Mouse (Mus musculus) liver, embryonic 15.5 days (tissue): ENCODE results near the gene Nectin2. TPM values are rescaled to one million over a fixed set of nuclear protein-coding genes. Genes with fewer than 3 reads are reported as not detected.

ENCODE experiments used
- ATAC-seq: fragments of 200-750 bp; cut with Nextera tagmentation; 2 replicates; pipeline ENCODE4 v1.8.0; 2017; ENCODE audit warnings: moderate number of reproducible peaks, mild to moderate bottlenecking, moderate library complexity; ENCODE audit not compliant: insufficient read depth
- H3K27ac ChIP-seq: fragments of 300-500 bp; sonication (generic); replicated peaks from 2 replicates; pipeline ENCODE4 v1.5.1; 2015; ENCODE audit warnings: mild to moderate bottlenecking, inconsistent platforms
- H3K27me3 ChIP-seq: fragments of 300-500 bp; sonication (generic); 2 replicates; pipeline ENCODE4 v1.6.1; 2015; ENCODE audit warnings: mild to moderate bottlenecking, inconsistent platforms
- H3K36me3 ChIP-seq: fragments of 300-500 bp; sonication (generic); replicated peaks from 2 replicates; pipeline ENCODE4 v1.6.1; 2015; ENCODE audit warnings: moderate library complexity, mild to moderate bottlenecking, inconsistent platforms
- H3K4me1 ChIP-seq: fragments of 300-500 bp; sonication (generic); replicated peaks from 2 replicates; pipeline ENCODE4 v1.6.1; 2015; ENCODE audit warnings: inconsistent platforms
- H3K4me2 ChIP-seq: fragments of 300-500 bp; sonication (generic); 2 replicates; pipeline ENCODE4 v1.6.1; 2015; ENCODE audit warnings: moderate library complexity, mild to moderate bottlenecking, inconsistent platforms
- H3K4me3 ChIP-seq: fragments of 300-500 bp; sonication (generic); replicated peaks from 2 replicates; pipeline ENCODE4 v1.5.1; 2015; ENCODE audit warnings: mild to moderate bottlenecking, inconsistent platforms
- H3K9ac ChIP-seq: fragments of 300-500 bp; sonication (generic); 2 replicates; pipeline ENCODE4 v1.6.1; 2015; ENCODE audit warnings: moderate library complexity, mild to moderate bottlenecking, inconsistent platforms
- H3K9me3 ChIP-seq: fragments of 300-500 bp; sonication (generic); replicated peaks from 2 replicates; pipeline ENCODE4 v1.6.1; 2016; ENCODE audit warnings: inconsistent platforms
- WGBS: fragments of 180-500 bp; shearing (Covaris S2); methylation state at CpG from one replicate; pipeline ENCODE4 v1.1.7; 2015; ENCODE audit warnings: mixed read lengths; ENCODE audit not compliant: insufficient replicate concordance; 5-methylcytosine and 5-hydroxymethylcytosine counted together
- polyA plus RNA-seq: library from polyadenylated mRNA; unstranded; fragments of >200 nt; fragmentation: Nextera tagmentation; extraction: Ambion mirVana; gene quantifications from 2 replicates; pipeline ENCODE4 v1.2.1, GENCODE M21; 2015

The Nectin2 gene
- polyA plus RNA-seq, 1 experiment from 2014 or later = 15.2 TPM

GRCm38 (mm10) chr7:19769001-19769400, 18.7 kb upstream of the Nectin2 start:
- ATAC-seq = no peak
- no peaks in the 10 kb centered on the region for H3K9me3 ChIP-seq
- no peak overlapping the region for H3K4me3 ChIP-seq
- WGBS = 26% methylated on average over 4 of the region's 4 CpGs
- H3K4me2 ChIP-seq = no peak overlapping the region
- peaks cover 20% of the 10 kb centered on the region for H3K4me1 ChIP-seq
- no peaks in the 10 kb centered on the region for H3K36me3 ChIP-seq
- H3K27me3 ChIP-seq = peaks cover 52% of the 10 kb centered on the region
- H3K27ac ChIP-seq = no peak overlapping the region
- H3K9ac ChIP-seq = no peak overlapping the region

- H3K4me2 ChIP-seq = no peak overlapping the region
- H3K4me1 ChIP-seq = peaks cover 20% of the 10 kb centered on the region
- no peak overlapping the region for H3K27ac ChIP-seq
- no peaks in the 10 kb centered on the region for H3K36me3 ChIP-seq
- no peaks in the 10 kb centered on the region for H3K9me3 ChIP-seq
- no peak for ATAC-seq
- H3K27me3 ChIP-seq = peaks cover 52% of the 10 kb centered on the region
- no peak overlapping the region for H3K9ac ChIP-seq
- WGBS = 64% methylated on average over 14 of the region's 14 CpGs
- H3K4me3 ChIP-seq = no peak overlapping the region
These were observed 18.0 kb upstream of the Nectin2 start for GRCm38 (mm10) chr7:19768251-19768650.

GRCm38 (mm10) chr7:19764581-19764980, 14.3 kb upstream of the Nectin2 start:
- no peak overlapping the region for H3K4me3 ChIP-seq
- H3K27me3 ChIP-seq = peaks cover 18% of the 10 kb centered on the region
- no peak for ATAC-seq
- H3K9me3 ChIP-seq = no peaks in the 10 kb centered on the region
- no peak overlapping the region for H3K27ac ChIP-seq
- H3K36me3 ChIP-seq = no peaks in the 10 kb centered on the region
- H3K4me1 ChIP-seq = peaks cover 3% of the 10 kb centered on the region
- WGBS = 67% methylated on average over 9 of the region's 9 CpGs
- H3K4me2 ChIP-seq = no peak overlapping the region
- no peak overlapping the region for H3K9ac ChIP-seq

- no peak for ATAC-seq
- Histone ChIP-seq H3K9ac (no peak overlapping the region), H3K4me3 (no peak overlapping the region), H3K9me3 (no peaks in the 10 kb centered on the region), H3K4me1 (no peaks in the 10 kb centered on the region; the same call in 1 of the 2 replicates), H3K27ac (no peak overlapping the region), H3K27me3 (peaks cover 12% of the 10 kb centered on the region), H3K4me2 (no peak overlapping the region), H3K36me3 (no peaks in the 10 kb centered on the region)
- WGBS = 67% methylated on average over 13 of the region's 13 CpGs
These were observed 13.7 kb upstream of the Nectin2 start for GRCm38 (mm10) chr7:19763829-19764477.

- Histone ChIP-seq H3K36me3 (no peaks in the 10 kb centered on the region), H3K27me3 (peaks cover 4% of the 10 kb centered on the region; the same call in 1 of the 2 replicates), H3K4me3 (no peak overlapping the region), H3K4me2 (no peak overlapping the region), H3K4me1 (no peaks in the 10 kb centered on the region), H3K27ac (no peak overlapping the region), H3K9me3 (no peaks in the 10 kb centered on the region), H3K9ac (no peak overlapping the region)
- no peak for ATAC-seq
- 67% methylated on average over 11 of the region's 11 CpGs for WGBS
These were observed 12.0 kb upstream of the Nectin2 start for GRCm38 (mm10) chr7:19762283-19762682.

GRCm38 (mm10) chr7:19760021-19760420, 9.7 kb upstream of the Nectin2 start:
- no peak for ATAC-seq
- H3K4me3 ChIP-seq = no peak overlapping the region
- H3K27me3 ChIP-seq = peaks cover 17% of the 10 kb centered on the region; the same call in 1 of the 2 replicates
- H3K9me3 ChIP-seq = no peaks in the 10 kb centered on the region
- H3K9ac ChIP-seq = no peak overlapping the region
- no peak overlapping the region for H3K27ac ChIP-seq
- no peak overlapping the region for H3K4me2 ChIP-seq
- WGBS = 75% methylated on average over 13 of the region's 13 CpGs
- no peaks in the 10 kb centered on the region for H3K4me1 ChIP-seq
- no peaks in the 10 kb centered on the region for H3K36me3 ChIP-seq

GRCm38 (mm10) chr7:19758623-19759022, 8.3 kb upstream of the Nectin2 start:
- H3K9me3 ChIP-seq = no peaks in the 10 kb centered on the region
- H3K9ac ChIP-seq = no peak overlapping the region
- no peak overlapping the region for H3K4me3 ChIP-seq
- H3K36me3 ChIP-seq = no peaks in the 10 kb centered on the region
- no peak overlapping the region for H3K27ac ChIP-seq
- H3K27me3 ChIP-seq = peaks cover 17% of the 10 kb centered on the region; the same call in 1 of the 2 replicates
- 70% methylated on average over 13 of the region's 13 CpGs for WGBS
- ATAC-seq = no peak
- H3K4me1 ChIP-seq = no peaks in the 10 kb centered on the region
- no peak overlapping the region for H3K4me2 ChIP-seq

- no peak overlapping the region for H3K9ac ChIP-seq
- peaks cover 17% of the 10 kb centered on the region; the same call in 1 of the 2 replicates for H3K27me3 ChIP-seq
- WGBS = 37% methylated on average over 23 of the region's 24 CpGs
- 0 out of 2 replicates have a peak, but pooled peaks cover 1% of the 10 kb centered on the region for H3K4me1 ChIP-seq
- no peak overlapping the region for H3K4me3 ChIP-seq
- no peak overlapping the region for H3K4me2 ChIP-seq
- no peaks in the 10 kb centered on the region for H3K36me3 ChIP-seq
- H3K9me3 ChIP-seq = no peaks in the 10 kb centered on the region
- H3K27ac ChIP-seq = no peak overlapping the region
- ATAC-seq = no peak
These were observed 5.8 kb upstream of the Nectin2 start for GRCm38 (mm10) chr7:19755851-19756786.

GRCm38 (mm10) chr7:19755008-19755407, 4.7 kb upstream of the Nectin2 start:
- Histone ChIP-seq H3K36me3 (no peaks in the 10 kb centered on the region), H3K4me1 (peaks cover 12% of the 10 kb centered on the region), H3K9ac (no peak overlapping the region), H3K9me3 (no peaks in the 10 kb centered on the region), H3K4me3 (no peak overlapping the region), H3K4me2 (no peak overlapping the region), H3K27ac (no peak overlapping the region), H3K27me3 (peaks cover 17% of the 10 kb centered on the region; the same call in 1 of the 2 replicates)
- ATAC-seq = no peak
- 53% methylated on average over 2 of the region's 2 CpGs for WGBS

- 67% methylated on average over 1 of the region's 1 CpGs for WGBS
- Histone ChIP-seq H3K4me3 (no peak overlapping the region), H3K36me3 (no peaks in the 10 kb centered on the region), H3K27me3 (peaks cover 17% of the 10 kb centered on the region; the same call in 1 of the 2 replicates), H3K27ac (no peak overlapping the region), H3K9me3 (no peaks in the 10 kb centered on the region), H3K9ac (no peak overlapping the region), H3K4me1 (peaks cover 22% of the 10 kb centered on the region), H3K4me2 (no peak overlapping the region)
- no peak for ATAC-seq
These were observed 3.8 kb upstream of the Nectin2 start for GRCm38 (mm10) chr7:19754065-19754464.

GRCm38 (mm10) chr7:19753587-19753986, 3.3 kb upstream of the Nectin2 start:
- Histone ChIP-seq H3K4me1 (peaks cover 27% of the 10 kb centered on the region), H3K27me3 (peaks cover 14% of the 10 kb centered on the region; the same call in 1 of the 2 replicates), H3K36me3 (no peaks in the 10 kb centered on the region), H3K27ac (no peak overlapping the region), H3K9ac (no peak overlapping the region), H3K4me2 (no peak overlapping the region), H3K4me3 (no peak overlapping the region), H3K9me3 (no peaks in the 10 kb centered on the region)
- ATAC-seq = no peak
- 32% methylated on average over 7 of the region's 7 CpGs for WGBS
